Mouse (Mus musculus) megakaryocyte-erythroid progenitor cell, adult 5-6 weeks (primary cell): Measurements from ENCODE around the gene Hsph1. TPM values are rescaled to one million over a fixed set of nuclear protein-coding genes. Genes with fewer than 3 reads are reported as not detected.

Experiments used
- ATAC-seq: replicated peaks from 2 replicates; pipeline ENCODE4 v1.8.0; 2016; ENCODE audit warnings: mild to moderate bottlenecking, inconsistent platforms; ENCODE audit not compliant: severe bottlenecking, poor library complexity, low FRiP score, low TSS enrichment
- total RNA-seq, 2 experiments: library from RNA; stranded (forward) in 1 of 2; stranded (reverse) in 1 of 2; fragments of 200-1000, 215-1000 nt in 1 of 2; fragments of >200 nt in 1 of 2; fragmentation: Nextera tagmentation in 1 of 2; gene quantifications; 2 replicates each; pipeline ENCODE4 v1.2.3; 2014 to 2017

Hsph1 gene
- total RNA-seq, 2 experiments from 2014 or later, result 104 to 136 TPM

GRCm38 (mm10) chr5:149647367-149648115 lies 11.4 kb upstream of the Hsph1 start:
- ATAC-seq, result peak; percentile 23

DNA sequence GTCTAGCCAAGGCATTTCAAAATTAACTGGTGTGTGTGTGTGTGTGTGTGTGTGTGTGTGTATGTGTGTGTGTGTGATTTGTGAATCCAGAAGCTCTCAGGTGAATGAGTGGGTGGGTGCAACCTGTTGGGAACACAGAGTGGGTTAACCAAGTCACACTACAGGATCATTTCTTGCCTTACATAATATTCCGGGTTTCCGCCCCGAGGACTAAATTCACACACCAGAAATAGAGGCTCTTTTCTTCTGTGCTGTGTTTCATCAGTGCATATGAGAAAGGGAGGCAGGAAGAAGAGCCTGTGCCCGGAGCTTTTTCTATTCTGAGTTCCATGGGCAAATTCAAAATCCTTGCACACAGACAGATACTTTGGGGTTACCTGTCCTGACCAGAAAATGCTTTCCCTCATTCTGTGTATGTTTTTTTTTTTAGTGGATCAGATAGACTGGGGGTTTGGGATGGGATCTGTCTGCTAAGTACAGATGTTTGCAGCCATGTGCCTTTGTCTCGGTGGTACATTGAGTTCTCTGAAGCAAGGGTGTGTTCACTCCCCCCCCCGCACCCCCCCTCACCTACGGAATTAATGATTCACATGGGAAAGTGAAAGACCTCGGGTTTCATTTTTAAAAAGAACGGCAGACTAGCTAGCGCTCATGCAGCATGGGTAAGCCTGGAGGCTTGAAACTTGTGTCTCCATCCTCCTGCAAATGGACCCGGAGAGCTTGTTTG lies 6.8 kb upstream of the Hsph1 start:
- no peak for ATAC-seq

DNA sequence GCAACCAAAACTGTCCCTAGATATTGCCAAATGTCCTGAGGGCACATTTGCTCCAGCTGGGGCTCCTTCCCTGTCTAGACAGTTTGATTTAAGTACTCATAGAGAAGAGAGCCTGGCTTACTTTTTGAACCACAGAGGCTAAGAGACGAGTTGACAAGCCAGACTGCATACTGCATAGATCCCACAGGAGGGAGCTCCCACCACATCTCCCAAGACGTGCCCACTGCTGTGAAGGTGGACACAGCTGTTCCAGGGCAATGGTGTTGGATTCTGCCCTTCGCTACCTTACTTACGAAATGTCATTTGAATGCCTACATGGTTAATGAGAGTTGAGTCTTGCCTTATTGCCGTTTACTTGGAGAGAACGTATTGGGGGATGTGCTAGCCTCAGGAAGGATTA lies 6.2 kb upstream of the Hsph1 start:
- peak; percentile 70 for ATAC-seq

DNA sequence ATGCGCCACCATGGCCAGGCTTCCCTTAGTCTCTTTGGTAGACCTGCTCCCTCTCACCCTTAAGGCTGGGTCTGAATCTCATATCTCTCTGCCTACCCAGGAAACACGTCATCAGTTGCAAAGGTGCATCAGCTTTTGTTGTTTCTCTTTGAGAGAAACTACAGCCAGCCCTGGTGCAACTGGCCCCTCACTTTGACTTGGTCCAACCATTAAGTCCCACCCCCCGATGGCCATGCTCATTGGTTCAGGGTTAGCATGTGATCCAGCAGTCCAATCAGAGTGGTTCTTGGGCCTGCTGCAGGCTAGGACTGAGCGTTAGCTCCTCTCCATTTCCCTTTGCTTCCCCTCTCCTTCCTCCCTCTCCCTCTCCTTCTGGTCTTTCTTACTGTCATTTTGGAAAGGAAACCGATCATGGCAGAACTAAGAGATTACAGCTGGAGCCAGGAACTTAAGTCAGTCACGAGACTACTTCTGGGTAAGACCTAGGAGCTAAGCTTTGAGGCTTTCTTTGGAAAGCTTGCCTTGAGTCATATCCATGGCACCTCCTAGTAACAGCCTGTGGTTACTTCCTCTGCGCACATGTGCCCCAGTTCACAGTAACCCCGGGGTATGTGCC lies 5.2 kb upstream of the Hsph1 start:
- 0 out of 2 replicates have a peak, but pooled peaks have one; percentile 43 for ATAC-seq

DNA sequence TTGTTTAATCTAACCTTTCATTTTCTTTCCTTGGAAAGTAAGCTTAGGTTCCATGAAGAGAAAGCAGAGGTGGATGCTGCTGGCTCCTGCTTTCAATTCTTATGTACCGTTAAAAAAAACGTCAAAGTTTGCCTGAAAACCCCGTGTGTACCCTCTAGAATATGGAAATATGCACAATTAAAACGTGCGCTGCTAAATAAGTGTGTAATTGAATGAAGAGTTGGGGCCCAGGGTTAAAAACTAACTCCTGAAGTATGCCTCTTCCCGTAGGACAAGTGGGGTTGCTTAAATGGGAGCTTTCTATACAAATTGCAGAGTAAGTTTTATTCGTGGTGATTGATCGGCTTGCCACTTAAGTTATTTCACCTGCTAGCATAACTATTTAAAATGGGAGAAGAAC lies 1.1 kb upstream of the Hsph1 start:
- ATAC-seq, result no peak

- ATAC-seq, result peak; percentile 7; the same call in 1 of the 2 replicates
Observed at GRCm38 (mm10) chr5:149635556-149635955, 620 bp downstream of the Hsph1 start.

- no peak for ATAC-seq
Observed at GRCm38 (mm10) chr5:149634409-149635035, 1.7 kb downstream of the Hsph1 start.

- ATAC-seq, result no peak
Observed at GRCm38 (mm10) chr5:149625547-149625946, 10.6 kb downstream of the Hsph1 start.

DNA sequence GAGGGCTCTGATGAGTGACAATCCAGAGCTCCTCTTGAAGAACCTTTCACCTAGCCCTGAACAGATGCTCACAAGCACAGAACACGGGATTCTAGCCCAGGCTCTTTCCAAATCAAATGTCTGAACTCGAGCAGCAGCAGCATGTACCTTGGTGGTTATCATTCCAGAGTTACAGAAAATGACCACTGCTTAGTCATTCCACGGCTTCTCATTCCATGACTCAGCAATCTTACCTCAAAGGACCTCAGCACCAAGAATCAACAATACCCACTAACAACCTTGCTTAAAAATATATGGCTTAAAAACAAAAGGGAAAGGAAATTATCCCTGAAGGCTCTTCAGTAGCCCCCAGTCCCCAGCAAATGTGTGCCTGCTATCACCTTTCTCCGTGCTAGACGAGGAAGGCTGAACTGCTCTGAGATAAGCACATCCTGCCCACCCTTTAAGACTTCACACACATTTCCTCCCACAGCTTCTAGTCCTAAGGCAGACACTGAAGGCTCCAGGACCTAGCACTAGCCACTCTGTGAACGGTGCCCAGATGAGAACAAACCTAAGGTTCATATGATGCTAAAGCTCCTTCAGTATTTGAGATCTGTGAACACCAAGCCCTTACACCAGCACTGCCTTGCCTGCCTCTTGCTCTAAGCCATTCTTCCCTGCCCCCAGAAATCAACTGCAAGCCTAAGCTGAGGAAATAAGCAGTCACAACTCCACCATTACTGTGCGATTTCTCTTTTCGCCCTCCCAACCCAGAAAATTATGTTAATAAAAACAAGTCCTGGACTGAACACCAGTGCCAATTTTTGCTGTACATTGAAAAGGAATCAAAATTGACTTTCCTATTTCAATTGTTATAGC lies 12.1 kb downstream of the Hsph1 start:
- ATAC-seq, result peak; percentile 50

DNA sequence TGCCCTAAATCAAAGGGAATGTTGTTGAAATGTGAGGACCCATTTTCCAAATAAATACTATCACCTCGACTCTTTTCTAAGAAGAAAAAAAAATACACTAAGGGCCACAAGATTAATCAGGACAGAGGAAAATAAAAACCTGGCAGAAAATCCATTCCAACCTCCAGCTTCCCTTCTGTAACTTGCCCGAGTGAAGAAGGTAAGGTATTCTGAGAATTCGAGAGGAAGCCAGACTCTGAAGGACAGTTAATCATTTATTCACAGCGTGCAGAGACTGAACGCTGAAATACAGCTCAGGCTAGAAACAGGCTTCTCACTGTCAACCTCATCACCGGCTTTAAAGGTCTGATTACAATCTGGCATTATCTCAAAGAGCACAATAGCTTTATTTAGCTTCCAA lies 13.5 kb downstream of the Hsph1 start:
- ATAC-seq, result no peak

- ATAC-seq, result no peak
Observed at GRCm38 (mm10) chr5:149622152-149622551, 14.0 kb downstream of the Hsph1 start.

- no peak for ATAC-seq
Observed at GRCm38 (mm10) chr5:149617776-149618425, 18.3 kb downstream of the Hsph1 start.

DNA sequence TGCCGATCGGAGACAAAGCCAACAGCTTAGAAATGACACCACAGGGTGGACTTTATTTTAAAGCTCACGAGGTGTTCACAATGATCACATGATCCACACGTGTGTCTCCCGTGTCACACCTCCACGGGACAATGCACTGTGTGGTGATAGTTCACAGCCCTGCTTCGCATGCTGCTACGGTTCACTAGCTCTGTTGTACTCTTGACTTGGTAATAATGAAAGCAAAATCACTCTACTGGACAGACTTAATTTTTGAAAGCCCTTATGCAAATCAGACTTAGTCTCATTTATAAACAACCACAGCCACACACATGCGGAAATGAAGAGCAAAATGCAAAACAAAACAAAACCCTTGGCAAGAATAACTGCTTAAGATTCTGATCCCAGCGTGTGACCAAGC lies 19.4 kb downstream of the Hsph1 start:
- no peak for ATAC-seq

DNA sequence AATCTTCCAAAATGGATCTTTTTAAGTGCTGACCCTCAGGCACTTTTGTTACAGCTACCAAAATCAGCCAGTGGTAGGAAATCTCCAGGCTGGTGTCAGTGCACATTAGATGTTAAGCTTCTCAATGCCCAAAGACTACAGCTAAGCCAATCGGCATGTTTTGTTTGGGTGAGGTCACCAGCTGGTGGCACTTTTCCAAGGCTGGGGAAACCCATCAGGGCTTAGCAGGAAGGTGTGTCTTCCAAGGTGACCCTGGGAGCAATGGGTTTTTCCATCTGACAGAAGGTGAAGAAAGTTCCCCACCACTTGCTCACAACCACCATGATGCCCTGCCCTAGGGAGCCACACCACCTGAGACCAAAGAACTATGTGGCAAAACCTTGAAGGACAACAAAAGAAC lies 20.0 kb downstream of the Hsph1 start:
- ATAC-seq, result no peak

DNA sequence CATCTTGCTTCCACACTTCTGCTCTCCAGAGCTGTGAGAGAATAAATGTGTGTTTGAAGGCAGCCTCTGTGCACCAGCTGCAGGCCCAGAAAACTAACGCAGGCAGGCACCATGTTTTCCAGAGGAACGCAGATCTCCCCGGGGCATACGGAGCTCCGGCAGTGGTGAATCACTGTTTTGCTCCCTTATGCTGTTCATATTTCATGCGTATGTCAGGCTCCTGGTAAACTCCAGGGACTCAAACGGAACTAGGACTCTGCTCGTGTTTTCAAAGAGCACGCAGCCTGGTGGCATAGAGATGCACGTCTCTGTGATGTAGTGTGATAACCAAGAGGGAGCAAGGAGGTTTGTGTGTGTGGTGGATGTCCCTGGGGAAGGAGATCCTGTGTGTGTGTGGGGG lies 23.4 kb downstream of the Hsph1 start:
- no peak for ATAC-seq

DNA sequence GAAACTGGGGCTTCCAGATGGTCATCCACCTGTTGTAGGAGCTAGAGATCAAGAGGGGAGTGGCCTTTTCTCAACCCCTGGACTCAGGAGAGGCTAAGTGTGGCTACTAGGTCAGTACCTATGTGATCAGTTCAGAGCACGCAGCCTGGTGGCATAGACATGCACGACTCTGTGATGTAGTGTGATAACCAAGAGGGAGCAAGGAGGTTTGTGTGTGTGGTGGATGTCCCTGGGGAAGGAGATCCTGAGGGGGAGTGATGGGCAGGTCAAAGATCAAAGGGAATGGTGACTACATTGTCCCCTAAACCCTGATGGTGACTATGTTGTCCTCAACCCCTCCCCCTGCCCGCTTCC lies 24.0 kb downstream of the Hsph1 start:
- no peak for ATAC-seq

- no peak for ATAC-seq
Observed at GRCm38 (mm10) chr5:149611476-149612164, 24.6 kb downstream of the Hsph1 start.

- ATAC-seq, result no peak
Observed at GRCm38 (mm10) chr5:149607083-149607720, 29.0 kb downstream of the Hsph1 start.
